Mouse (Mus musculus): Measurements from ENCODE around the gene Palmd. TPM values are rescaled to one million over a fixed set of nuclear protein-coding genes. Genes with fewer than 3 reads are reported as not detected.

Palmd gene
- 61.6 and 77.5 TPM in 2 replicates for total RNA-seq (2021)
- long read RNA-seq, experiment 1, transcript Palmd-201 (8 exons, 2,433 nt) = major isoform, 94 of 107 reads
- long read RNA-seq, experiment 1, partial matches to known transcripts = 5 of 107 reads
- long read RNA-seq, experiment 1, other reads (novel, unspliced or antisense) = 8 of 107 reads
- long read RNA-seq, experiment 2, transcript Palmd-201 (8 exons, 2,433 nt) = major isoform, 43 of 56 reads
- long read RNA-seq, experiment 2, partial matches to known transcripts = 9 of 56 reads
- long read RNA-seq, experiment 2, other reads (novel, unspliced or antisense) = 4 of 56 reads

DNA sequence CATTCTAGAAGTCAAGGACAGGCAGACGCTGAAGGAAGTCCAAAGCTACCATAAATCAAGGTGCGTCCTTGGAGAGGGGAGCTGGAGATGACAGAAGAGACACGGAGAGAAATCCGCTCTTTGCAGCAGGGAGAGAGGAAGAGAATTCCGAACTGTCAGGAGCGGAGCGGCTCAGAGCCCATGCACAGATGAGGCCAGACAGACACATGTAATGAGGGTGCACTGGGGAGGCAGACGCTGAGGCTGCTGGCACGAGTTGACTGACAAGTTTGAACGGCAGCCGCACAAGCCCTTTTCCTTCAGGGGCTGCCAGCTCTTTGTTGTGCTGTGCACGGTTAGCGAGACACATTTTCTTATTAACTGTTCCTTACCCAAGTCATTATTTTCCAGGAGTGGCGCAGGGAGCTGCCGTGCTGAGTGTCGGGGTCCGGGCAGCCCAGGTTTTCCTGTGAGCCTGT lies at the start of gene Palmd:
TSS of gene Palmd (minus strand) at position 448 of the 458 bp plus-strand sequence.
- DNase-seq = peak; percentile 76

DNA sequence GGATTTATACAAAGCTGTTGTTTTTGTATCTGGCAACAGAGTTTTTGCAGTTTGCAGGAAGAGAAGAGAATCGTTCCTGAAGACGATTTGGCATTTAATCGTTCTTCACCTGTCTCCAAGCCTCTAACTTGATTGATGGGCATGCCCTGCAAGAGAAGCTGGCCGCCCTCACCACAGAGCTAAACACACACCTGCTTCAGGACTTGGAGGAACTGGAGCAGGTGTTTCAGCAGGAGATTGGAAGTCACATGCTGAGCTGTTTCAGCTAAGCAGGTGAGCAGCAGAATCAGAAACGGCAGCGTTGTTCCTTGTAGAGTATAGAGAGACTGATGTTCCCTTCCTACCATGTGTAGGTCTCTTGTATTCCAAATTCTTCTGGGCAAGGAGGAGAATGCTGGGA lies 41.4 kb upstream of the Palmd start:
- DNase-seq = no peak

DNA sequence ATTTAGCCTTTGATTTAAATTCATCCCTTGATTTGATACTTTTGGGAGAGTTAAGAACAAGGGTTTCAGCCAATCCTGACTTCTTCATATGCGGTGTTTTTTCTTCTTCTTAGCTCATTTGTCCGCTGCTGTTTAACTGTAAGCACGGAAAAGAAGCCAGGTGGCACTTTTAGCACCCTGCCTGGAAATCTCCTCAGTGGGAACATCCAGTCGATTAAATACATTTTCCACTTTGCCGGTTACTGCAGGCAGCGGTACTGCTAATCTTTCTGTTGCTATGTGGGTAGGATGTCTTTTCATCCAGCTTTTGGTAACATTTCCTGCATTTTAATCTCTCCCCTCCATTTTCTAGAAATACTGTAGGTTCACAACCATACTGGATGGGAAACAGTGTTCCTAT lies 38.6 kb upstream of the Palmd start:
- no peak for DNase-seq

DNA sequence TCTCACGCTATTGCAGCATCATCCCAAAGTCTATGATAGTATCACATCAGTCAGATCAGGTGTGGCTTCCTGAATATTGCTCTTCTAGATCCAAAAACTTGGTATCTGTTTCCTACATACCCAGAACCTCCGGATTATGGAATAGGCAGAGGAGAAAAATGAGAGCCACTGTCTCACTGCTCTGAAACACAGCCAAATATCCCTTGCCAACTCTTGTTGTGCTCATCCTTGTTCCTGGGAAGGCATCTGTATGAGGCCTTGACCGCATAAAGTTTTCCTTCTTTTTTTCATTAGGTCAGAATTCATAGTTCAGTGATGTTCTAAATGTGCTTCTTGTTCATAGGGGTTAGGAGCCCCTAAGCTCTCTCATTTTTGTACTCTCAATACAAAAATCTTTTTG lies 37.8 kb upstream of the Palmd start:
- peak; percentile 24 for DNase-seq

DNA sequence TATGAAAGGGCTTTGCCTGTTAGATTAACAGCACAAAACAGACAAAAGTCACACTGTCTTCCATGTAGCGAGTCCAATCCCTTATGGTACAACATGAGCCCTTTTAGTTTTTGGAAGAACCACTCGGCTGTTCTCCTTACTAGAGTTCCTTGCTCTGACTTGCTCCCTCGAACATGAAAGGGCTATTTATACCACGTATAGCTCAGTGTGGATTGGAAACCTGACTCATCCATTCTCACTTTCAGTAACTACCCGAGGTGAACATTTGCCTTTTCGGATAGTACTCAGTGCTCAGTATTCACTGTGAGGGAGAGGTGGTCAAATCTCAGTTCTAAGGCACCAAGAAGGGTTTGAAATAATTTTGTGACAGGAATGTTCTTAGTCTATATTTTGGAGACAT lies 34.6 kb upstream of the Palmd start:
- DNase-seq = no peak

DNA sequence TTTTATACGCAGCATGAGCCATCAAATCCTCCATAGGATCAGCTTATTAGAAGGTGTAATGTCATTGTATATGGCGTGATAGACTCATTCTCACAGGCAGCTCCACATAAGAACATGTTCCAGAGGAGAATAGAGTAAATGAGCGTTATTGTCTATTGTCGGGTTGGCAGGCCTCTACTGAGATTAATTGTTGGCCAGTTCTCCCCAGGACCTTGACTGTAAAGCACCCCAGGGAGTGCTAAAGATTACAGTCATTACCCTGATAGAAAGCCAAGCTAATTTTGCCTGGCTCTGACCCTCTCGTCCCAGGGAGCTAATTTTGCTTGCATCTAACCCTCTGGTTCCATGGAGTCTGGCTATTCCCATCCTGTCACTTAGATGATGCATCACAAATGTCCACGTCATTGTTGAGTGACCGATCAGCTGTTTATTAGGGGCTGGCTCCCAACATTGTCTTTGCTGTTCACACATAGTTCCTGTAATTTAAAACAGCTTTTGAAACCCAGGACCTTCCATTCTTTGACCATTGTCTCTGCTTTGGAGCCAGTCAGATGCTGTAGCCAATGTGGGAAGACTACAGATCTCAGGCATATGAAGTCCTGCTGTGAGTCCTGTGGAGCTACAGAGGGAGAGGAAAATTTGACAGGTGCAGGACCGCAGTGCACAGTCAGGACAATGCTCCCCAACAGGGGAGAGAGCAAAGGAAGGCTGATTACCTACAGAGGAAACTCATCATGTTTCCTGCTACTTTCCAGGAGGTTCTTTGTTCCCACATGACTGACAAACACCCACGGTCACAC lies 33.1 kb upstream of the Palmd start:
- DNase-seq = no peak

DNA sequence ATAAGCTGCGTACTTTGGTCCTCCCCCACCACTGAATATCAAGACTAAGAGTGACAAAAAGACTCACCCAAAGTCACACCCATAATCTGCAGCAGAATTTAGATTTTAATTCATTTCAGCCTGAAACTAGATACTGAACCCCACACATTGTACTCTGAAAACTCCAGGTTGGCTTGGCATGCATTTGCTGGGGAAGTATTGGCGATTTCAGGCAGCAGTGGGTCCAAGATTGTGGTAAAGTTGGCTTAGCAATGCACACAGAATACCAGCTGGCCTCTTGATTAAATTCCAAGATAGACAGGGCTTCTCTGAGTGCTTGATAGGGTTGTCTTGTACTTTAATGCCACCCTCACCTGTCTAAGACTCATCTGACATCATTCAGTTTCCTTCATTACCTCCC lies 24.2 kb upstream of the Palmd start:
- DNase-seq = no peak

DNA sequence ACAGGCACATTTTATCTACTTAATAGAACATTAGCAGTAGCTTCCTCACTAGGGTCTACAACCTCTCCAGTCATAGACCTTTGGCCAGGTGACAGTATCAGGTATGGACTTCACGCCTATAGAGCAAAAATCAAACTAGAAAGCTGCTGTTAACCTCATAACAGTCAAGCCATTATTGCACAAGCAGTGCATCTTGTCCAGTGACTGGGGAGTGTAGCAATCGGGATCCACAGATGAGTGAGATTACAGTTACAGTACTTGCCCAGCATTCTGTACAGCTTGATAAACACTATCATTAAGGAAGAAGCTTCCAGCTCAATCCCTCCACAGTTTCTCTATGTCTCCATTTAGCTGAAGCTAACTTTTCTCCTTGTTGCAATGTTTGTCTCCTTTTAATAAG lies 22.4 kb upstream of the Palmd start:
- no peak for DNase-seq

DNA sequence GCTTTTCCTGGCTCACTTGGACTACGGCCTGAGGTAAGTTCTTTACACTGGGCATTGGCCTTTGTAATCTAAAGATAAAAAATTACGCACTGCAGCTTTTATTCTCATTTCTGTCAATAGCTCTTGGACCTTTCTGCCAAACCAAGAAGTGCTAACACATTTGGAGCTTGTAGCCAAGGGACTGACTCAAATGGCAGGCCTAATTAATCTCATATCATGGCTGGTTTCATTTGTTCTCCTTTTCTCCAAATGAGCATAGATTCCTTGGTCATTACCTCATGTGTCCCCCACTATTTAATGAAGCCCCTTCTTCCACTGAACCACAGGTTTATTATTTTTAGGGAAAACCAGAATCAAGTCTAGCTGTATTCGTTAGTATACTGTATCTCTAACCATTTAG lies 19.4 kb upstream of the Palmd start:
- DNase-seq = no peak

DNA sequence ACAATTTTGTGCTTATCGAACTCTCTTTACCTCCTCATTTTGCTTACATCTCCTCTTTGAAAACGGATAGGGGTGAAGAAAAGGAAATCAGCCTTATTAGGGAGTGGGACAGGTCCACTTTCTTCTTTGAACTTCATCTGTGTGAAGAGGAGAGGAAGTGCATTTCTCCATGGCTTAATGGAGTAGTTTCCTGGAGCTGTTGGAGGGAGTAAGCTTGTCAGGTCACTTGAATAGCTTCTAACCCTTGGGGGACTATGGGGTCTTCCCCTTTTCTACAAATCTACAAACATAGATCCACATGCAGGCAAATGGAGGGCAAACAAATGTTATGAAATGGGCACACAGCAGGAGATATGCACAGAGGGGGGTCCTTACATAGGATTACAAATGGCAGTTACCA lies 17.7 kb upstream of the Palmd start:
- DNase-seq = no peak

DNA sequence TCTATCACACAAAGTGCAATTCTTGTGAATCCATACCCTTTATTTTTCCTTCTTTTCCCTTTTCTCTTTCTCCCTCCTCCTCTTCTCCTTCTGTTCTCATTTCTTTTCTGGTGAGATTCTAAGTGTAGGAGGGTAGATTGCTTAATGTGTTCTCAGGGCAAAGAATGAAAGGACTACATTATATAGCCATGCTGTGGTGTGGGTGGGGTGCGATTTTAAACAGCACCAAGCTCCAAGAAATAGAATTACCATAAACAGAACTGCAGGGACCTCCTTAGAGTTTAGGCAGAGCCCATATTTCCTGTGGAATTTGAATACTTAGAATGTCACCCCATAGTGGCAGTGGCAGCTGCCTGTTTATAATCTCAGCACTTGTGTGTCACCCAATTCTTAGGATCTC lies 17.0 kb upstream of the Palmd start:
- no peak for DNase-seq

DNA sequence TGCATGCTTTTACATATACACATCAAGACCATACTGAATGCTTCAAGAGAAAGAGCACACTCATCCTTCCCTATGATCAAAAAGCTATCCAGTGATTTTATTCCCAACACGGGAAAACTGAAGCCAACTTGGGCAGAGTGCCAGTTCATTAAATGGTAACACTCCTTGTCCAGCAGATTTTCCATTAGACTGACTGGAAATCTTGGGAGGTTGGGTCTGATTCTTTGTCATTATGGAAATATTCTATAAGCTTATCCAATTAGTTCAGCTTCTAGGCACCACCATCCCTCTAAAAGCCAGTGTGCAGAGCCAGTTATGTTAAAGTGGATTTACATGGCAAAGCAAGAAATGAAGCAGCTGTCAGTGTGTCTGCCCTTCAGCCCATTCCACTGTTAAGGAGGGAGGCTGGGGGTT lies 16.3 kb upstream of the Palmd start:
- no peak for DNase-seq

DNA sequence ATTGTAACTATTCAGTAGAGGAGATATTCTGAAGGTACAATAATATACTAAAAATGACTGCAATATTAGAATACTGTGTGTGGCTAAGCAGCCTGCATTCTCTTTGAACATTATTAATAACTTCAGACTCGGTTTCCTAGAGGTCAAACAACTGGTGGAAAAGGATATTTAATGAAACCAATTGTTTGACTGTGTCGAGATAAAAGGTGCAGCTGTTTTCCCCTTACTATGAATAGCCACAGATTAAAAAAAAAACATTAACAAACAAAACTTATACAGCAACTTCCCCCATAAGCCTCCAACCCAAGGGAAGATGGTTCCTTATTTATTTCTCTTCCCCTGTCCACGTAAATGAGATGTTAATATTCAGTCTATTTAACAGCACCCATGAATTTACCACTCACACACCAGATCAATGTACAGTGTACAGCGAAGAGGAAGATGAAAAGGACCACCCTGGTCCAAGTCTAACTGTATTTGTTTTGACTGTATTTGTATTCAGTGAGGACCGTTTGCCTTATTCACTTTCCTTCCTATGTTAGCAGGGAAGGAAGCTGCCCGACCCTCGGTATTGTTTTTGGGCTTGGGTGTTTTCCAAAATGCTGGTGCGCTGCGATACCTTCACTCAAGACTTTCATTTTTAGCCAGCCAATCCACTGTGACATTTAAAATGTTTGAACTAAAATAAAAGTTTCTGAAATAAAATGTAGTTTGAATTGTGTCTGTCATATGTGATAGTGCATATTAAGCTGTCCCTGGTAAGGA lies 13.2 kb upstream of the Palmd start:
- no peak for DNase-seq

DNA sequence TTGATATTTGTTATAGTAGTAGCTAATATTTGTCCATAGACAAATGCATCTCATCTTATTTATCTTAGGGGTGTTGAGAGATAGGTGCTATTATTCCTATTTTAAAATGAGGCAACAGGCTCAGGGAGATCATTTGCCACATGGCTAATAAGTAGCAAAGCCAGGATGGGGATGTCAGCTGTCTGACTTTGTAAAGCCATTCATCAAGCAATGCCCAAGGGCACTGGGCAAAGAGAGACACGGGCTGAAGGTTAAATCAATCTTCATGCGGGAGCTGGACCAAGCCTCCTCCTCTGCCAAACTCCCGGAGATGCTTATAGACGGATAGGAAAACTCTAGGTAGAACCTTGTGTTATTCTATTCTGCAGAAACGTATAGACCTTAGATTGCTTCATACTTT lies 999 bp upstream of the Palmd start:
- peak; percentile 36 for DNase-seq

DNA sequence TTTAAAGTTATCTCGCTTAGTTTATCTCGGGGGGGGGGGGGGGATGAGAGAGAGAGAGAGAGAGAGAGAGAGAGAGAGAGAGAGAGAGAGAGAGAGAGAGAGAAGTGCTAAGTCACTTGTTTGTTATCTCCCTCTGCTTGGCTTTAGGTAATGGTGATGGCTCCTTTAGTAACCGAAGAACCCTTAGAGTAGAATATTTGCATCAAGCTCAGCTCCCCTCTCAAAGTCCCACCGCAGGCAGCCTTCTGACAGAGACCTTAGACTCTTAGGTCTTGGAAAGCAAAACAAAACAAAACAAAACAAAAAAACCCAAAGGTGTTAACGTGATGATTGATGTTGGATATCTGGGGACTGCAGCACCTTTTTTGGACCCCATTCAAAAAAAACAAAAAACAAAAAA lies 216 bp upstream of the Palmd start:
- DNase-seq = no peak

DNA sequence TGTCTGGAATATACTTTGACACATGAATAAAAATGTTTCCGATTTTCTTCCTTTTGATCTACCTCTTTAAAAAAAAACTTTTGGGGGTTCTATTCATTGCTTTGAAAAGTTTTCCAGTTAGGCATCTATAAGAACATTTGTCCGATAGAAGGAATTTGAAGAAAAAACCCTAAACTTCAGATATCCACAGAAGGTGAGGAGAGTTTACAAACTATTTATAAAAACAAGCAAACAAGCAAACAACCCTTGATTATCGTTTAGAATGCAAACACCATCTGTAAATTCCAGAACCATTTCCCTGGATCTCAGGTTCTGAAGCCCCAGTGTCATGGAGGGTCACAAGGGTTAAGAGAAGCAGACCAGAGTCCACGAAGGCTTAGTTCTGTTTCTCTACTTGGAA lies 820 bp downstream of the Palmd start, which contains the start of gene 4930455H04Rik:
TSS of gene 4930455H04Rik (plus strand) at position 301 of the 400 bp plus-strand sequence.
- no peak for DNase-seq

DNA sequence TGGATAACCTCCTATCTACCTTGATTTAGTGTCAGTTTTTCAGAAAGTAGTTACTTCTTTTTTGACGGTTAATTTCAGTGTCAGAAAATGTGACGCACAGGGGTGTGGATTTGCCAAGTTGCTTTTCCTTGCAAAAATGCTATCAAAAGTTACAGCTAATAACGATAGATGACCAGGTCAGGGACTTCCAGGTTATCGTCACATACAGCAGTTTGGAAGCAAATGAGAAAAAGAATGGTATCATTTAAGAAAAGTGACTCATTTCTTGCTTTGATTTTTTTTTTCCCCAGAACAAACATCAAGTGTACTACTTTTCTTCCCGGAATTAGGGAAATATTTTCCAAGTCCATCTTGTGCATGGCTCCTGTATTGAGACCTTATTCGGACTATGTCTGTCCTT lies 1.4 kb downstream of the Palmd start:
- no peak for DNase-seq

DNA sequence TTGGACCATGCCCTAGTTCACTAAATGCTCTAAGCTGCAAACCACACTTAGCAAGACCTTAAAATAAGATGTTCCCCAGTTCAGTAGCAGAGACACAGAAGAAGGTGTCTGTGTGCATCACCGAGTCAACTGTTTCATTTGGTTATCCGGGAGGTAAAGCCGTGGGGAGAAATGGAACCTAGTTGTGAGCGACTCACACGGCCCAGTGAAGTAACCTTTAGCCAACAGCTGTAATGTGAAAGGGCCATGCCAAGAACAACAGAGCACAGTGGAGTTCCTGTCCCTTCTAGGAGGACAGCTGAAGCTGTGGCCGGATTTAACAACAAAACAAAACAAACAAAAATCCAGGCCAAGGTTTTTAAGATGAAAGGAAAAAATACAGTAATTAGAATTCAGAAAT lies 2.0 kb downstream of the Palmd start:
- DNase-seq = peak; percentile 72

DNA sequence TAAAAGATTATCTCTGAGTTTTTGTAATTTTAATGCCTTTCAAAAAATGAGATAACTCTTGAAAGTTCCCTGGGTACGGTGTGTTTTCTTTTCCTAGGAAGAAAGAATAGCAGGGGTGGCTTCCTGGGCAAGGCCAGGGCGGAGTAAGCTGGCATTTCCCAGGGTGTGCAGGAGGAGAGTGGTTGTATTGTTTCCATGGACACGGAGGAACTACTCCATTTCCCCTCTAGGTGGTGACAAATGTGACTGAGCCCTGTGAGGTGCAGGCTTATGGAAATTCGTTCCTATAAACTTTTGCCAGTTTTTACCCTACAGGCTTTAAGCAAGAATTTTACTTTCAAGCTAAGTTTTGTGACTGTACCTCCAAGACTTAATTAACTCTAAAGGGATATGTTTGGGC lies 2.6 kb downstream of the Palmd start:
- peak; percentile 84 for DNase-seq

DNA sequence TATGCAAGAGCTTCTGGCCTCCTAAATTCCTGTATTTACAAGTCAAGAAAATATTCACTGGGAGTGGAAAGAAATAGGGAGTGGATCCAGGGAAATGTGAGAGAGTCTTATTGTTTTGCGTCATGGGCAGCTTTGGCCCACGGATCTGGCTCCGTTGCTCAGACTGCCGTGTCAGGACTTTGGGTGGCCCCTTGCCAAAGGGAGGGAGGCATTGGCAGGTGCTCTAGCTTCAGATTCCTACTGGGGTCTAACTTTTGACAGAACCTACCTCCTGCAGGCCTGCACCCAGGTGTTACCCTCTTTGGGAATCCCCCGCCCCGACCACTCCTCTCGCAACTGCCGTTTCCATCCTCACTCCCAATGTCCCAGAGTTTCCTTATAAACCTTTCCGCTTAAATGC lies 4.4 kb downstream of the Palmd start:
- DNase-seq = peak; percentile 71

DNA sequence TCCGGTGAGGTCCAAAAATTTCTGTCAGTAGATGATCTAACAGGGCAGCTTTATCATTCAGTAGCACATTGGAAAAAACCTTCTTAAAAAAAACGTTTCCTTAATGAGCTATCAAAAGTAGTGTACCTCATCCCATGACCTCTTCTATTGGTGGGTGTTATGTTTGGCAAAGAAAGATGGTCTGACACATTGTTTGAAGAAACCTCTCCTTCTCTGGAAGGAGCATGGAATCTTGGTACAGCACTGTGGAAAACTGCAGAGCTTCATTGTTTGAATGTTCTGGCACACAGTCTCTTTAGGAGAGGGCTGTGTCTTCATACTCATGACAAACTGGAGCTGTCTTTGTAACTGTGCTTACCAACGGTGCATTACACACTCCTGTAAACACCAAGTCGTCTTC lies 5.6 kb downstream of the Palmd start:
- no peak for DNase-seq

DNA sequence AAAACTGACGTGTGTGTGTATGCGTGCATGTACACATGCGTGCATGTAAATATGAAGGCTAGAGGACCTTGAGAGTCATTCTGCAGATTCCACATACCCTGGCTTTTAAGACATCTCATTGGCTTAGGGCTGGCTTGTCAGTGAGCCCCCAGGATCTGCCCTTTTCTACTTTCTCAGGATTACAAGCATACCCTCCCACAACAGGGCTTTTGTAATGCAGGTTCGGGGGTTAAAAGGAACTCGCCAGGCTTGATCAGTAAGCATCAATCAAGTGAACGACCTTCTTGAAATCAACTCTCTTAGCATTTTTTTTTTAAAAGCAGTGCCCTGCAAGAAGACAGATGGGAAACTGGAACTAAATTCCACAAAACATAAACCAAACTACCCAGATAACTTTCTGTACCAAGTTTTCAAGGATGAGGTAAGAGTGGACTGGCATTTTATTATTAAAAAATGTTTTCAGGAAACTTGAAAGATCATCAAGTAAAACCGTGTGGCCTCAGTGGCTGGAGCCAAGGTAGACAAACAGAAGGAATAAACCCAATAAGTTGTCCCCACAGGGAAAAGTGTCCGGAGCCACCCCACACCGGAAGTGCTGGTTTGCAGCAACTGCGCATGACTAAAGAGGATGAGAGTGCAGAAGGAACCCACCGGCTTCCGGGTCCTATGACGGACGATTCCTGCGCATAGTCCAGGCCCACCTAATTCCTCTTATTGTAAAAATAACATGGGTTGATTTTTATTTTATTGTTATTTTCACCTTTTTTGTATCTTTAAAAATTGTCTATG lies 7.2 kb downstream of the Palmd start:
- no peak for DNase-seq

Measured in adrenal gland, postnatal 14 days (tissue).